Mouse (Mus musculus) macrophage (primary cell): ENCODE data around the gene Gm10295. TPM values are rescaled to one million over a fixed set of nuclear protein-coding genes. Genes with fewer than 3 reads are reported as not detected.

Source experiments
- H3K27ac ChIP-seq: fragments of 350-480 bp; formaldehyde crosslinking; 2 replicates; pipeline ENCODE4 v1.9.0; 2021
- H3K36me3 ChIP-seq: fragments of 350-480 bp; formaldehyde crosslinking; 2 replicates; pipeline ENCODE4 v1.9.0; 2021; ENCODE audit errors: inconsistent target
- H3K4me3 ChIP-seq: fragments of 350-480 bp; formaldehyde crosslinking; 2 replicates; pipeline ENCODE4 v1.9.0; 2021; ENCODE audit errors: inconsistent target
- H3K79me2 ChIP-seq: fragments of 350-480 bp; formaldehyde crosslinking; 2 replicates; pipeline ENCODE4 v1.9.0; 2021; ENCODE audit errors: inconsistent target
- WGBS: methylation state at CpG from one replicate; pipeline ENCODE4 v1.1.7; 2026; ENCODE audit warnings: inconsistent platforms; ENCODE audit not compliant: missing documents; 5-methylcytosine and 5-hydroxymethylcytosine counted together
- polyA plus RNA-seq: library from polyadenylated mRNA; stranded (reverse); fragments of 250-400 nt; gene quantifications from 3 replicates; pipeline ENCODE4 v1.2.4, GENCODE M21; 2018; ENCODE audit warnings: inconsistent platforms
- total RNA-seq, 78 experiments: library from RNA; depleted of rRNA; stranded (reverse); fragments of 250-400 nt; gene quantifications; 1 replicate in 9 of 78; 2 replicates in 24 of 78; 3 replicates in 43 of 78; 4 replicates in 2 of 78; pipeline ENCODE4 v1.2.4; 2018; ENCODE audit warnings: inconsistent platforms in 56 of 78

Gene Gm10295
- not detected for total RNA-seq (2018; cell fraction: chromatin; rRNA removed)
- total RNA-seq (2018; cell fraction: cytosol; rRNA removed) = not detected
- not detected for total RNA-seq (2018; cell fraction: nucleus; rRNA removed)
- not detected in 3 replicates for polyA plus RNA-seq

DNA sequence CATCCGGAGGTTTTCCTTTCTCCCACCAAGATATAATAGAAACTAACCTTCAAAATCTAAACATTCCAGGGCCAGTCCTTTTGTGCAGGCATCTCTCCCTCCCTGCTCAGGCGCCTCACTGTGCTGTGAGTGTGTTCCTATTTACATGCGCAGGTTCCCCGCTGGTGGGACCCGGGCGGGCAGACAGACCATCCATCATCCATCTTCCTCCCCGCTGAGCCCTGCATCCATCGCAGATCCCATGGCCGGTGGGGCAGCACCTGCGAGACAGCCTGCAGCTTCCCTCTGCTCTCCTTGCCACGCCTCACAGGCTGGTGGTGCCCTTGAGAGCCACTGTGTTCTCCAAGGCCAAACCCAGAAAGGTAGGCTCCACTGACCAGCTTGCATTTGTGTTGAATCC lies at the start of gene Gm10295:
Gm10295 (minus strand) TSS at position 122 of the 400 bp plus-strand sequence.
- Histone ChIP-seq H3K4me3 (no peak within 1 kb of the TSS), H3K79me2 (no peaks in the 10 kb centered on the region), H3K27ac (no peak within 1 kb of the TSS), H3K36me3 (no peaks in the 10 kb centered on the region)
- 38% methylated on average over 11 of the region's 11 CpGs for WGBS

DNA sequence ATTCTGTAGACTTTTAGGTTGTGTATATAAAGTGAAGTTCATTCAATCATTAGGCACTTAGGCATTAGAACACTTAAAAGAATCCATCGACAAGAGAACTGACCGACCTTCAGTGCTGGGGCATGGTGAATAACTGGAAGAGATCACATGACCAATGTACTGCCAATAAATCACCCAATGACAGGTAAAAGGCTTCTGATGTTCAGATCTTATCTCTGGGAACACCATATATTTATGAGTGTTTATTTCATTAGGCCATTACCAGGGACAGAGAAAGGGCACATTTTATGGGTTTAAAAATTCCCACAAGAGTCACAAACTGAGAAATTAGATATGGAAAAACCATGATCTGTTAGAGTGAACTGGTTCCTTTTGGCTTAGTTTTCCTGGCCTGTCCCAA lies 49.7 kb upstream of the Gm10295 start:
- Histone ChIP-seq H3K79me2 (no peaks in the 10 kb centered on the region), H3K36me3 (no peaks in the 10 kb centered on the region), H3K4me3 (no peak overlapping the region), H3K27ac (no peak overlapping the region)
- 28% methylated on average over 2 of the region's 2 CpGs for WGBS

DNA sequence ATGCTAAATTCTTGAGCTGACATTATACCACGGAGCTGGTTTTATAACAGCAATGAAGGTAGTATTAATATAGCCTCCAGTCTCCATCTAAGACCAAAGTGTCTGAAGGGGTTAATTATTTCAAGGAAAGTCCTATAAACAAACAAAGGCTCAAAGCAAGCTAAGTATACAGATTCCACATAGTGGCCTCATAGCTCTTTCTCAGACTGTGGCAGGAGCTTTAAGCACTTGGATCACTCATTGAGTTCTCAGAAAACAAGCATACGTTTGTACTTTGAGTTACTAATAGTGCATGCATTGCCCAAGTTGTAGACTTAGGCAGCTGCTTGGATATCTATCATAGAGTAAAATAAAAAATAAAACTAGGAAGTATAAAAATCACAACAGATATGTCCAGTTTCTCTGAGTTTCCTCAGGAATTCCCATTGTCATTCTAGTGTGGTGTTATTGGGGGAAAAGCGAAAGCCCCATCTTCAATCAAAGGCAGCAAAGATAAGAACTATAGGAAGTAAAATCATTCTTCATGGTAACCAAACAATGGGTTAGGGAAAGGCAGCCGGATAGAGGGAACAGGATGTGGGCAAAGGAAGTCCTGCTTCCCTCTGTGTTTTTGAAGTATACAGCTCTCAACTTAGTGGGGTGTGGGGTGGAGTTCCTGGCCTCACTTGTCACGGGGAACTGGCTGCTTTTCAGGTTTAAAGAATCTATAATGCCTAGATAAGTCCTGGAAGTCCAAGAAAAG lies 48.8 kb upstream of the Gm10295 start:
- Histone ChIP-seq H3K79me2 (no peaks in the 10 kb centered on the region), H3K36me3 (no peaks in the 10 kb centered on the region), H3K27ac (no peak overlapping the region), H3K4me3 (no peak overlapping the region)
- WGBS = 24% methylated on average over 5 of the region's 5 CpGs

DNA sequence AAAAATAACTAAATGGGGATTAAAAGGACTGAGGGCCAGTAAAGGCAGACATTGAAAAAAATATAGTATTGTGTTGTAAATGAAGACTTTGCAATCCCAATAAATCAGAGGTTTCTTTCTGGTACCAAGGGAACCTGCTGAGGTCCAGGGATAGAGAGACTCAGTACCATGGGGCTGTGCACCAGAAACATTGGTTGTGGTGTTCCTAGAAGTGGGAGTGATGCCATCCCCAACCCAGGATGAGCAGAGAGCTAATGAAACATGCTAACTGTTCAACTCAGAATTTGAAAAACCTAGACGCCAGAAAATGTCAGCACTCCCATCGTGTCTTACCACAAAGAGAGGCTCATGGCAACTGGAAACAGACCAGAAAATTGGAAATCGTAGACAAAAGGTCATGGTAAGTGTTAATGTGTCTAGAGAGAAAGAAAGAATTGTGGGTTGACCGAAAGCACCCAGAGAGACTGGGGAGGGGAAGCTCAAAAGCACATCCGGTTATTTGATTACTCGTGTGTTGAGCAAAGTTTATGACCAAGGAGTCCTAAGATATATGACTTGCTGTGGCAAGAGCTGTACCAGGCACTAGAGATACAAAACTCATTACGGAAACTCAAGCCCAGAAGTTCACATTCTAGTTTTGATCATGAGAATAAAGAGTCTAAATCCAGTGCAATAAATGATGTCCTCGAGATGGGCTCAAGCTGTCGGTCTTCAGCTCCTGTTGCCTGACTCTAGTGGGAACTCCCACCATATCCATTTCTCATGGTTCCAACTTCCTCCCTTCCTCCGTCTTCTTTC lies 47.9 kb upstream of the Gm10295 start:
- H3K4me3 ChIP-seq = no peak overlapping the region
- no peak overlapping the region for H3K27ac ChIP-seq
- H3K79me2 ChIP-seq = no peaks in the 10 kb centered on the region
- 47% methylated on average over 10 of the region's 10 CpGs for WGBS
- no peaks in the 10 kb centered on the region for H3K36me3 ChIP-seq

DNA sequence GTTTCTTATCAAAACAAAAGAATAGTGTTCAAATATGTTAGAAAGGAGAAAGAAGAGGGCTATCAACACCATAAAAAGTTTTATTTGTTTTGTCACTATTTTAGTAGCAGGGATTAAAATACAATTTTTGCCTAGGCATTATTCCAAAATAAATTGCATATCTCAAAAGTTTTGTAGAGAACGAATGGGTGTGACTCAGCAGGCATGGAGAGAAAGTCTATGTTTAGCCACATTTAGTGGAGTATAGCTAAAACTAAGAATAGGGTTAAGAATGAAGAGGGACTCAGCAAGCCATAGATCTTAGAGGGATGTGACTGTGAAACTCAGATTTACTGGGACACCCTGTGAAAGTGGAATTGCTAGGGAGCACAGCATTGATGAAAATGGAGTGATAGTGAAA lies 47.1 kb upstream of the Gm10295 start:
- Histone ChIP-seq H3K79me2 (no peaks in the 10 kb centered on the region), H3K27ac (no peak overlapping the region), H3K36me3 (no peaks in the 10 kb centered on the region), H3K4me3 (no peak overlapping the region)
- WGBS = 38% methylated on average over 1 of the region's 1 CpGs

DNA sequence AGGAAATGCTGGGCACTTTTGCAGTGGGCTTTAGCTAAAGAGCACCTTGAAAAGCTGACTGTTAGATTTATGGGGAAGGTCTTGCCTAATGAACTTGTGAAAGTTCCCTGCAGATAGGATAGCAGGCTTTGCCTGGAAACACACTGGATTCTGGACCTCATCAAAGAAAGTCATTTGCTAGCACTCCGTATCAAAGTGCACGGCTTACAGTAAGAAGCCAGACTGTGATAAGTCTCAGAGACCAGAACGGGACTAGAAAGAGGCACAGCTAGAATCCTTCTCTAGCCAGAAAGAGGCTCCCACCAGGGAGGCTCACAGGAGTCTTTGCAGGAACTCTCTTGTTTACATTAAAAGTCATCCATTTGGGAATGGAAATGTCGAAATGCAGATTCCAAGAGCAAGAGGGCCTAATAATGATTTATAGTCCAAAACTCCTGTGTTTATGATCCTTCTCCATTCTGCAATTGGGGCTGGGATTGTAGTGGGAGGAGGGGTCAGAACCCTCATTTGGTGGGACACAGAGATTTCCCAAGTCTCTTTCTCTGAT lies 41.6 kb upstream of the Gm10295 start:
- Histone ChIP-seq H3K79me2 (no peaks in the 10 kb centered on the region), H3K27ac (no peak overlapping the region), H3K4me3 (no peak overlapping the region), H3K36me3 (no peaks in the 10 kb centered on the region)
- 93% methylated on average over 4 of the region's 4 CpGs for WGBS

DNA sequence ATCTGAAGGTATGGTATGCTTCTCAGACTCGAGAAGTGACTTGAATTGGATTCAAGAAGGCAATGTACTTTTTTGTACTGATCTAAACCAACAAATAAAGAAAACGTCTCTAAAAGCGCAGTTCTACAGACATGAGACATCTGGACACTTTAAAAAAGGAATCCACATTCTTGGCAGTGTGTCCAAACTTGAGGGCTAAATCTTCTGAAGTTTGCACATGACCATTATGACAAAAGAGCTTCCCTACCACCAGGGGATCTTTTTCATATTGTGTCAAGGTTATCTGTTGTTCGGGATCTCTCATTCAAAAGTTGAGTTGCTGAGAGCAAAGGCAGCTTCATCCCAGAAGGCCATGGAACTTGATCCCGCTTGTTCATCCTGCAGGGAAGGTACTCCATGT lies 40.0 kb upstream of the Gm10295 start:
- Histone ChIP-seq H3K79me2 (no peaks in the 10 kb centered on the region), H3K36me3 (no peaks in the 10 kb centered on the region), H3K27ac (no peak overlapping the region), H3K4me3 (no peak overlapping the region)
- WGBS = 81% methylated on average over 5 of the region's 5 CpGs

DNA sequence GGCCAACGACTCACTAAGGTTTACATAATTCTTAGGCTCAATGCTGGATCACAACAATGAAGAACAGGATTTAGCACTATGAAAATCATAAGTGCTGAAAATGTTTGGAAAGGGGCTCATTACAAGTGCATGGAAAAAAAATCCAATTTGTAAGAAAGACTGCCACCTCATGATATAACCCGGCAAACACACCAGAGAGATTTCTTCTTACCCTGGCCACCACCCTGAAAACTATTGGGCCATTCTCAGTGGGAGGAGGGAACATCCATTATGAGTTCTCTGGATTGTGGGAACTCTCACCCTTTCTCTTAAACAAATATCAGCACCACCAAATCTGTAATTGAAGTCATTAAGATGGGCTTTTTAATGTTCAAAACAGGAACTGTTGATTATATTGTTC lies 39.0 kb upstream of the Gm10295 start:
- H3K79me2 ChIP-seq = no peaks in the 10 kb centered on the region
- WGBS = 89% methylated on average over 2 of the region's 2 CpGs
- H3K27ac ChIP-seq = no peak overlapping the region
- H3K4me3 ChIP-seq = no peak overlapping the region
- no peaks in the 10 kb centered on the region for H3K36me3 ChIP-seq

DNA sequence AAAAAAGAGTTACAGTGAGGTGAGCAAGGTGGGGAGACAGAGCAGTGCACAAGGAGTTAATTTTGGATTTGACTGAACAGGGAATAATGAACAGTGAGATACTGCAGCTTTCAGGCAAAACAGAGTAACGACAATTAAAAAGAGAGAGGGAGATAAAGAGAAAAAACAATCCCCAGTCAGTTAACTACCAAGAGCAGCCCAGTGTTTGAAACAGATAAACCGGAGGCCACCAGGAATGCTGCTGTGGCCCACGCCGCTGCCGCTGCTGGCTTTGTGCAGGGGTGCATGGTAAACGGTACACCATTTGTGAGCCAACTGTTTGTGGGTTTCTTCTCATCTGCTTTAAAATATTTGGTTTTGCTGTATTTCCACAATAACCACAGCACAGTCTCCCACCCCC lies 34.8 kb upstream of the Gm10295 start:
- no peak overlapping the region for H3K27ac ChIP-seq
- 29% methylated on average over 6 of the region's 6 CpGs for WGBS
- H3K36me3 ChIP-seq = no peaks in the 10 kb centered on the region
- no peak overlapping the region for H3K4me3 ChIP-seq
- no peaks in the 10 kb centered on the region for H3K79me2 ChIP-seq

DNA sequence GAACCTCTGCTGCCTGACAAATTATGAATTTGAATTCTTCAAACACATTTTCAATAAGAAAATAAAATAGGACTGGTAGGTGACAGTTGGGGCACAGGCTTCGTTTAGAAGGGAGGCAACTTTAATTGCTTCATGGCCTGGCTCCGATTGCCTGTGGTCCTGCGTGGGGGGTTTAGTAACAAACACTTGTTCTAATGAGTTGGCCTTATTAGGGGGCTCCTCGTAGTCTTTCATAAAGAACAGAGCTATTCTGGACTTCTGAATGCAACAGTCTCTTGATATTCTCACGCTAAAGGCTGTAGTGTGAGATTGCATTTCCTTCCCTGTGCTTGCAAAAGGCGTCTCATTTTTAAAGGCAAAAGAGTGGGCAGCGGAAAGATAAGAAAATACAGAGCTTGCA lies 33.6 kb upstream of the Gm10295 start:
- 69% methylated on average over 7 of the region's 7 CpGs for WGBS
- Histone ChIP-seq H3K4me3 (no peak overlapping the region), H3K27ac (no peak overlapping the region), H3K79me2 (no peaks in the 10 kb centered on the region), H3K36me3 (no peaks in the 10 kb centered on the region)

DNA sequence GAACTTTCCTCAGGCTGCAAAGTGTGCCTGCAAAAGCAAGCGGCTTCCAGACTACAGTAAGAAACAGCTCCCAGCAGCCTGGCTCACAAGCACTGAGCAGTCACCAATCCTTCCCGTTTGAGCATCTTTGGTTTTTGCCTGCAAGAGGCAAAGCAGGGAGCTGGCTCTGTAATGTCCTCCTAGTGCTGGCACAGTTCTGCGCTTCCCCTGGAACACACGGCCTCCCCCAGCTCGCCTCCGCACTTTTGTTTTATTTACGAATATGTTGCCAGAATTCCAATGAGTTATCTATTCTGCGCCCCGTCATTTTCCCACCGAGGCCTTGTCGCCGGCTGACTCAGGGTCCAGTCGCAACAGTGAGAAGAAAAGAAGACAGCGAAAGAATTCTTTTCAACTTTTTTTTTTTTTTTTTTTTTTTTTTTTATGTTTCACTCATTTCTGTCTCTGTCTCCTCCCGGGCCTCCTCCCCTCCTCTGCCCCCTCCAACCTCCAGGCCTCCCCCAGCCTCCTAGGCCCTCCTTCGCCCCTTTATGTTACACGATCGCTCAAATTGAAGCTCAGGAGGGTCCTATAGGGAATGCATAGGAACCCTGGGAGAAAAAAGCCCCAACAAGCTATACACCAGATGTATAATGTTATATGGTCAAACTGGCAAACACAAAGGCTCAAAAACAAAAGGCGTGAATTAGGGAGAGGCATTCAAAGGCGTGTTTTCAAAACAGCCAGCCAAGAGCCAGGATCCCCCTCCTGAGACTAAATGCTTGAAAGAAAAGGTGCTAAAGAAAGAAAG lies 32.3 kb upstream of the Gm10295 start:
- 87% methylated on average over 20 of the region's 20 CpGs for WGBS
- Histone ChIP-seq H3K79me2 (no peaks in the 10 kb centered on the region), H3K4me3 (no peak overlapping the region), H3K36me3 (no peaks in the 10 kb centered on the region), H3K27ac (no peak overlapping the region)

DNA sequence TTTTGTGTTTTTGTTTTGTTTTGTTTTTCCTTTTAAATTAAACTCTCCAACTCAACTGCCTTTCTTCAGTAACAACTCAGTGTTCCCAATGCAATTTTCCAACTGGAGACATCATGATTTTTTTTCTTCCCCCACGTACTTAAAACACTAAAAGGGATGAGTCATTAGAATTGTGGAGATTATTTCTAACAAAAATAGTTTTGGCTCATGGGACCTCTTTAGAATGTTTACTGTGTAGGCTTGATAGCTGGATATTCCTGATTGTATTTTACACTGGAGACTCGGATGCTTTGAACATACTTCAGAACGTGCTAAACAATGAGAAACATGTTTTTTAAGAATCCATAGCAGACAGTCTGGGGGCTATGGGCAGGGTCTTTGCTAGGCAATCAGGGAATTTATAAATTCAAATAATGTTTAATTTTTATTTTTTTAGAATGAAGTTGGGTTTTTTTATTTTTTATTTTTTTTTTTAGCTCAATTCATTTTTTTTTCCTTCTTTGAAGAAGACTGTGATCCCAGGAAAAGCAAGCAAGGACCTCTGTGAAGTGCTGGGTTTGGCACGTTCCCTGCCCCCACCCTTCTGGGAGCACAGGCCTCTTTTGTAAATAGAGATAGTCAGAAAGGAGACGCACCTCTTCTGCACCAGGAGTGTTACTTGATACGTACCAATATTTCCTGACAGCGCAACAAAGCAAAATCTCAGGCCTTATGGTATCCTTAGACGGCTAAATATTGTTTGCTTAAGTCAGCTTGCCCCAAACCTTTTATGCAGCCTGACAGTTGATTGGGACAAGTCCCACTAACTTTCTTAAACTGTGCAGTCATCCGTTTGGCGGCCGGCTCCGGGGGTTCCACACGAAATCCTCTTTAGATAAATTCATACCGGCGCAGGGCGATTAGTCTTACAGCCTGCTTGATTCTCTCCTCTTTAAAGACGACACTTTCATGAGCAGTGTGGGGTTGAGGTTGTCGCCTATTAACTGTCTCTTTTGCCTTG lies 28.8 kb upstream of the Gm10295 start:
- Histone ChIP-seq H3K36me3 (no peaks in the 10 kb centered on the region), H3K4me3 (no peak overlapping the region), H3K79me2 (no peaks in the 10 kb centered on the region), H3K27ac (no peak overlapping the region)
- 87% methylated on average over 18 of the region's 18 CpGs for WGBS

DNA sequence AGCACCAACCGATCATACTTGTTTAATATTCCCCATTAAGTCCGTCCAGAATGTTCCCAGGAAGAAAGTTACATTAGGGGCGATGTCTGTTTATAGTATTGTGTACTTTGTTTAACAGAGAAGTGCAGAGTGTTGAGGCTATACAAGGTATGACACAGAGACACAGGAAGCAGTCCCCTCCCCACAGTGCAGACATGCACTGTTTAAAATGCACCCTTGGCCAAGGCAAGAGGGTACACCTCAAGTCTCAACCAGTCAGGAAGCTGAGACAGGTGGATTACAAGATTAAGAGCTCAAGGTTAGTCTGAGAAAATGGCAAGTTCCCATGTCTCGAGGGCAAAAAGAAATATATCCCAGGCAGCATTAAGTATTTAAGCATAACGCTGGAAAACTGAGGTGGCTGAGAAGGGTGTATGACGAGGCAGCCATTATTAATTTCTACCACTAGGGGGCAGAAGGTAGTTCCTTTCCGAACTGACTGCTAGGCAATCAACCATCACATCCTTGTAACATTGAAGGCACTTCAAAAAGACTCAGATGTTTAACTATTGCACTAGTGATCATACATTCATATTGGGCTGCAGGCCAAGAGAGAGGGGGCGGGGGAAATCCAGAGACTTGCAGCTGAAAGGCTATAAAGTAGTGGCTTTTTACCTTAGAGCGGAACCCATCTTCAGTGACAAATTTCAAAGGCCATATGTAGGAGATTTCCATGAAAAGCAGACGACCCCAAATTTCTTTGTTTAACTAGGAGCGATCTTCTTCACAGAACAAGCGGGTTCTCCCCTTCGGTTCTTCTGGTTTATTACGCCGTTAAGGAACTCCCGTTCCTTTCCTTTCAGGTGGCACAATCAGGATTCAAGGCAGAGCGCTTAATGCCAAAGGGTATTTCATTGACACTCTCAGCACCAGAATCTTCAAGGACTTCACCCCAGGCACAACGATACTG lies 27.8 kb upstream of the Gm10295 start:
- Histone ChIP-seq H3K27ac (no peak overlapping the region), H3K79me2 (no peaks in the 10 kb centered on the region)
- 72% methylated on average over 18 of the region's 18 CpGs for WGBS

More for the DNA sequence above, 27.8 kb upstream of the Gm10295 start:
- H3K36me3 ChIP-seq = no peaks in the 10 kb centered on the region
- no peak overlapping the region for H3K4me3 ChIP-seq
